Mouse (Mus musculus) forebrain, embryonic 10.5 days (tissue): Measurements from ENCODE around the gene Mocs2. TPM values are rescaled to one million over a fixed set of nuclear protein-coding genes. Genes with fewer than 3 reads are reported as not detected.
A peak's percentile ranks its signal among the peaks of the same experiment; 100 is the strongest.

Experiments
- DNase-seq: peaks from one replicate; pipeline ENCODE4 v3.0.0-alpha.2; 2017; ENCODE audit warnings: low spot score; ENCODE audit errors: extremely low spot score
- H3K27ac ChIP-seq: fragments of 300-500 bp; sonication (generic); 2 replicates; pipeline ENCODE4 v1.5.1; 2016; ENCODE audit warnings: mild to moderate bottlenecking
- H3K27me3 ChIP-seq: fragments of 300-500 bp; sonication (generic); 2 replicates; pipeline ENCODE4 v1.6.1; 2016; ENCODE audit warnings: mild to moderate bottlenecking; ENCODE audit not compliant: poor library complexity, severe bottlenecking
- H3K36me3 ChIP-seq: fragments of 300-500 bp; sonication (generic); replicated peaks from 2 replicates; pipeline ENCODE4 v1.6.1; 2016; ENCODE audit warnings: mild to moderate bottlenecking, moderate library complexity
- H3K4me1 ChIP-seq: fragments of 300-500 bp; sonication (generic); 2 replicates; pipeline ENCODE4 v1.6.1; 2016
- H3K4me3 ChIP-seq: fragments of 300-500 bp; sonication (generic); 2 replicates; pipeline ENCODE4 v1.5.1; 2016; ENCODE audit warnings: mild to moderate bottlenecking, moderate library complexity
- H3K9me3 ChIP-seq: fragments of 300-500 bp; sonication (generic); 2 replicates; pipeline ENCODE4 v1.6.1; 2016; ENCODE audit warnings: mild to moderate bottlenecking, moderate library complexity
- WGBS: fragments of 180-500 bp; shearing (Covaris S2); methylation state at CpG from one replicate; pipeline ENCODE4 v1.1.7; 2016; 5-methylcytosine and 5-hydroxymethylcytosine counted together
- polyA plus RNA-seq: library from polyadenylated mRNA; unstranded; fragments of >200 nt; fragmentation: Nextera tagmentation; extraction: Ambion mirVana; gene quantifications from 2 replicates; pipeline ENCODE4 v1.2.1, GENCODE M21; 2016

Mocs2 gene
- polyA plus RNA-seq, 1 experiment from 2014 or later: 67.7 TPM

DNA sequence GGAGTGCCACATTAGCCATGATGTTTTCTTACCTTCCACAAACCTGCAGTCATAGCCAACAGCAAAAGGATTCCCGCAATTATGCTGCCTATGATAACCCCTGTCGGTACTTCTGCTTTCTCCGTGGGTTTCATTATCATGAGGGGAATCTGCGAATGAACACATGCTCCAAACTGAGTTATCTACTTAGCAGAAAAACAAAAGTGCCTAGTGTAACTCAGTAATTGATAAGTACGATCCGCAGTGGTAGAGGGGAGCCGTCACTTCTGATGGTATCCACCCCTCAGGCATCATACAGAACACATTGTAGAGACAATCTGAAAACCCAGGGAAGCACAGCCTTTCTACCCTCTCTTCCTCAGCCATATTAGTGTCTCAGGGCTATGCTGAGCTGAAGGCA is 19.0 kb downstream of the Mocs2 start:
- H3K27ac ChIP-seq: no peak overlapping the region
- H3K27me3 ChIP-seq: no peaks in the 10 kb centered on the region
- no peak overlapping the region for H3K4me3 ChIP-seq
- no peaks in the 10 kb centered on the region for H3K36me3 ChIP-seq
- DNase-seq: no peak
- peaks cover 18% of the 10 kb centered on the region for H3K4me1 ChIP-seq
- WGBS: 91% methylated on average over 7 of the region's 7 CpGs
- H3K9me3 ChIP-seq: no peaks in the 10 kb centered on the region

DNA sequence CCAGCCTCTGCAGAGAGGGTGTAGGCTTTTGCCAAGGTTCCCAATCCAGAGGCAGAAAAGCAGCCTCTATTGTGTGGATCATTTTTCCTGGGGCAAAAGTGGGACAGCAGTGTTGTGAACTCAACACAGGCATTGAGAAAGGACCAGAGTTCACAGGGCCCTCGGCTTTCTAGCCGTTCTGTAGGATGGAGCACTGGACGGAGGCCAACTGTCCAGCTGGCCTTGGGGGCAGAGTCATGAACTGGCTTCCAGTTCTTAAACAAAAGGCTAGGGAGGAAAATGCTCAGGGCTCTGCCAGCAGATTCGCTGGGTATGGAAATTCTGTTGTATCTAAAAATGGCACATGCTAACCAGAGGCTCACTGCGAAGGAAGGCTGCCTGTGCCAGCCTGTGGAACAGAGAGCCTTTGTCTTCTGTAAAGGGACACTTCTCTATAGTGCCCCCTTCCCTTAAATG is 20.5 kb downstream of the Mocs2 start:
- Histone ChIP-seq H3K27me3 (no peaks in the 10 kb centered on the region), H3K4me1 (peaks cover 18% of the 10 kb centered on the region), H3K9me3 (no peaks in the 10 kb centered on the region), H3K27ac (peak overlapping the region; percentile 53; the same call in 1 of the 2 replicates), H3K36me3 (no peaks in the 10 kb centered on the region), H3K4me3 (no peak overlapping the region)
- 60% methylated on average over 5 of the region's 5 CpGs for WGBS
- DNase-seq: no peak

DNA sequence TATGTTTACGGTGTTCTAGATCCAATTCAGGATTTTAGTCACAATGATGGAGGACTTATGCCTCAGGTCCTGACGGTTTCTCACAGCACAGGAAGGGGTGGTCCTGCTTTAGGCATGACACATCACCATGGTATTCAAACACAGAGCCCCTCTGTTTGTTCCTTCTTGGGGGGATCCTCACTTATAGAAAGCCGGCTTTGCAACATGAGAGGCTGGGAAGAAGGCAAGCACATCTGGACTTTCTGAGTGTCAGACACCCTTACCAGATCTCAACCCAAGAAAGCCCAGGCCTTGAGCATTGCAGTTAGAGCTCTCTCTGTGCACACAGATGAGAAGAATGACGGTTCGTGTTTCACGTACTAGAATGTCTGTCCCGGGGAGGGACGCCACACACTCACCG is 21.1 kb downstream of the Mocs2 start:
- no peak overlapping the region for H3K4me3 ChIP-seq
- H3K4me1 ChIP-seq: peaks cover 18% of the 10 kb centered on the region
- WGBS: 78% methylated on average over 9 of the region's 9 CpGs
- DNase-seq: no peak
- H3K27ac ChIP-seq: 0 out of 2 replicates have a peak overlapping the region, but pooled peaks have one; percentile 40
- H3K36me3 ChIP-seq: no peaks in the 10 kb centered on the region
- H3K27me3 ChIP-seq: no peaks in the 10 kb centered on the region
- no peaks in the 10 kb centered on the region for H3K9me3 ChIP-seq

GRCm38 (mm10) chr13:114840545-114840944 is 22.5 kb downstream of the Mocs2 start:
- 86% methylated on average over 4 of the region's 4 CpGs for WGBS

DNA sequence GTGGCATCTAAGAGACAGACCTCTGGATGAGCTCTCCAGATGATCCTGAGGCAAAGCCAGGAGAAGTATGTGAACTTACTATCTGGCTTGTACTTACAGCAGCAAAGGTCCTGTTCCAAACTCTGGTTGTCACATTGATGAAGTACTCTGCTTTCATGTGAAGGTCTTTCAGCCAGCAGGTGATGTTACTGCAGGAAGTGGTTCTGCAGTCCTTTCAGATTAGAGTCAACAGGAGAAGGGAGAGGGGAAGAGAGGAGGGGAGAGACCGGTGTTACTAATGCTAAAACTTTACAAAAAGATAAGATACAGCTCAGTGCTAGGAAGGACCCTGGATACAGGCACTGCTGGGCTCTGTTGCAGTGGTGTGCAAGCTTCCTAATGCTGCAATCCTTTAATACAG is 25.3 kb downstream of the Mocs2 start:
- H3K27me3 ChIP-seq: no peaks in the 10 kb centered on the region
- H3K27ac ChIP-seq: no peak overlapping the region
- DNase-seq: no peak
- H3K36me3 ChIP-seq: no peaks in the 10 kb centered on the region
- H3K4me3 ChIP-seq: no peak overlapping the region
- no peaks in the 10 kb centered on the region for H3K9me3 ChIP-seq
- peaks cover 21% of the 10 kb centered on the region for H3K4me1 ChIP-seq
- 82% methylated on average over 1 of the region's 1 CpGs for WGBS

More at GRCm38 (mm10) chr13:114840545-114840944, 22.5 kb downstream of the Mocs2 start:
- no peak overlapping the region for H3K4me3 ChIP-seq
- H3K9me3 ChIP-seq: no peaks in the 10 kb centered on the region
- DNase-seq: no peak
- H3K4me1 ChIP-seq: peaks cover 18% of the 10 kb centered on the region
- no peaks in the 10 kb centered on the region for H3K27me3 ChIP-seq
- H3K36me3 ChIP-seq: no peaks in the 10 kb centered on the region
- no peak overlapping the region for H3K27ac ChIP-seq

DNA sequence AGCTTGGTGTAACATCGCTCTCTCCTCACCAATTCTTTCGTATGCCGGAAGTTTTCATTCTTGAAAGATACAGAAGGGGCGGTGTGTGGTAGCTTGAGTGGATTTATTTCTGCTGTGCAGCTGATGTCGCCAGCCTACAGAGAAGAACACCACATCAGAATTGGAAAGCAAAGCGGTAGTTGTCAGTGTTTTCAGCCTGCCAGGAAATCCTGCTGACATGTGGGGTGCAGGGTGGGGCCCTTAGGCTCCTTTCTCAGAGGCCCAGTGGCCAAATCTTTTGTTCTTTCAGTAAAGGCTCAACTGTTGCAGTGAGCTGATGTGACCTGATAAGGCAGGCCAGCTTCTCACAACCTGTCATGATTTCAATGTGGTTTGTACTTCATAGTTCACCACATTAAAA is 27.8 kb downstream of the Mocs2 start:
- Histone ChIP-seq H3K4me1 (peaks cover 11% of the 10 kb centered on the region), H3K4me3 (no peak overlapping the region), H3K36me3 (no peaks in the 10 kb centered on the region), H3K27ac (no peak overlapping the region), H3K9me3 (no peaks in the 10 kb centered on the region), H3K27me3 (no peaks in the 10 kb centered on the region)
- DNase-seq: no peak
- 87% methylated on average over 6 of the region's 6 CpGs for WGBS

DNA sequence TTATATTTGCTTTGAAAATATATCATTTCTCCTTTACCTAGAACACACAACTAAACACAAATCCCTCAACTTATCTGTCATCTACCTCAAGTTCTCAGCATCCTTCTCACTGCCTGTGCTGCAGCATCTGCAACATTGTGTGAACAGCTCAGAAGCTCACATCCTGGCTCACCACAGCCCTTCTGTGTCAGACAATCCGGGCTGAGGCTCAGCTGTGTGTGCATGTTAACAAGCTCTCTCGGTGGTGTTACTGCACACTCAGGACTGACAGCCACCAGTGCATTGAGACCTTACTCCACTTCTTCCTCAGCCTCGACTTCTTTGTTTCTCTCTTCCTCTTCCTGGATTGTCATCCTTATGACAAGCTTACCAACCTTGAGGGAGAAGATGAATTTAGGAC is 30.9 kb downstream of the Mocs2 start:
- no peak overlapping the region for H3K4me3 ChIP-seq
- H3K27ac ChIP-seq: no peak overlapping the region
- H3K4me1 ChIP-seq: peaks cover 5% of the 10 kb centered on the region; the same call in 1 of the 2 replicates
- no peaks in the 10 kb centered on the region for H3K9me3 ChIP-seq
- 82% methylated on average over 3 of the region's 3 CpGs for WGBS
- DNase-seq: no peak
- no peaks in the 10 kb centered on the region for H3K36me3 ChIP-seq
- H3K27me3 ChIP-seq: no peaks in the 10 kb centered on the region

GRCm38 (mm10) chr13:114852264-114853111 is 34.5 kb downstream of the Mocs2 start:
- WGBS: 86% methylated on average over 6 of the region's 6 CpGs
- H3K27ac ChIP-seq: no peak overlapping the region
- DNase-seq: no peak
- H3K9me3 ChIP-seq: no peaks in the 10 kb centered on the region
- H3K27me3 ChIP-seq: no peaks in the 10 kb centered on the region
- H3K4me3 ChIP-seq: no peak overlapping the region
- H3K36me3 ChIP-seq: no peaks in the 10 kb centered on the region
- peaks cover 13% of the 10 kb centered on the region for H3K4me1 ChIP-seq

- H3K4me3 ChIP-seq: no peak overlapping the region
- DNase-seq: no peak
- 96% methylated on average over 2 of the region's 2 CpGs for WGBS
- H3K27me3 ChIP-seq: no peaks in the 10 kb centered on the region
- H3K9me3 ChIP-seq: no peaks in the 10 kb centered on the region
- no peaks in the 10 kb centered on the region for H3K36me3 ChIP-seq
- H3K27ac ChIP-seq: no peak overlapping the region
- peaks cover 13% of the 10 kb centered on the region for H3K4me1 ChIP-seq
These were observed 35.1 kb downstream of the Mocs2 start for GRCm38 (mm10) chr13:114853152-114853551.

- H3K36me3 ChIP-seq: no peaks in the 10 kb centered on the region
- H3K4me3 ChIP-seq: no peak overlapping the region
- H3K4me1 ChIP-seq: peaks cover 13% of the 10 kb centered on the region
- 89% methylated on average over 6 of the region's 6 CpGs for WGBS
- DNase-seq: no peak
- no peaks in the 10 kb centered on the region for H3K9me3 ChIP-seq
- no peak overlapping the region for H3K27ac ChIP-seq
- no peaks in the 10 kb centered on the region for H3K27me3 ChIP-seq
These were observed 36.0 kb downstream of the Mocs2 start for GRCm38 (mm10) chr13:114854023-114854422.

DNA sequence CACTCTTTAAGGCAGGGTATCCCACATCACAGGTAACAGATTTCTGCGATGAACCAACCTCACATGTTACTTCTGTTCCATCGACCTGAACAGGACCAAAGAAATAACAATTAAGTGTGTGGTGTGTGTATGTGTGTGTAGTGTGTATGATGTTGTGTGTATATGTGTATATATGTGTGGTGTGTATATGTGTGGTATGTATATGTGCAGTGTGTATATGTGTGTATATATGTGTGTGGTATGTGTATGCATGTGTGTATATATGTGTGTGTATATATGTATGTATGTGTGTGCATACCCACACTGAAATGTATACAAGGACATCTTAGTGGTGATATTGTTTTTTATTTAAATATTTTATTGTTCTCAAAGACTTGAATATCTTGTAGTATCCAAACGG is 36.4 kb downstream of the Mocs2 start:
- 88% methylated on average over 3 of the region's 3 CpGs for WGBS
- Histone ChIP-seq H3K27me3 (no peaks in the 10 kb centered on the region), H3K4me3 (no peak overlapping the region), H3K9me3 (no peaks in the 10 kb centered on the region), H3K27ac (no peak overlapping the region), H3K36me3 (no peaks in the 10 kb centered on the region), H3K4me1 (peaks cover 13% of the 10 kb centered on the region)
- DNase-seq: no peak

GRCm38 (mm10) chr13:114855573-114856268 is 37.7 kb downstream of the Mocs2 start:
- Histone ChIP-seq H3K27me3 (no peaks in the 10 kb centered on the region), H3K4me3 (peak overlapping the region; percentile 26; the same call in 1 of the 2 replicates), H3K4me1 (peaks cover 13% of the 10 kb centered on the region), H3K9me3 (no peaks in the 10 kb centered on the region), H3K27ac (peak overlapping the region; percentile 71), H3K36me3 (no peaks in the 10 kb centered on the region)
- no peak for DNase-seq
- 31% methylated on average over 15 of the region's 15 CpGs for WGBS

DNA sequence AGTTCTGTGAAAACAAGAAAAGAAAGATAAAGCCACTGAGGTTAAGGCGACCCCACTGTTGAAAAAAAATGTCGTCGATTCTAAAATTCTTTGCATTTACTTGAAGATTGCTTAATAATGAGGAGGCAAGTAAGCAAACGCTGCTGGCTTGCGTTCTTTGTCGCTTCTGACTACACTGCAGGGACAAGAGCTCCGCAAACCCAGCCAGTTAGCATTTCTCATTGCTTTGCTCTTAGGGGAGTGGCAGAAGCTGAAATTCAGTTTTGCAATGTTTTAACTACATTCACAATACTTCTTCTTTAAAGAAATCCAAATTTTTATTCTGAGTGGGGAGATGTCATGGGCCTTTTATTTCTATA is 38.2 kb downstream of the Mocs2 start:
- no peaks in the 10 kb centered on the region for H3K27me3 ChIP-seq
- H3K4me3 ChIP-seq: peak overlapping the region; percentile 8; the same call in 1 of the 2 replicates
- no peaks in the 10 kb centered on the region for H3K9me3 ChIP-seq
- no peak overlapping the region for H3K27ac ChIP-seq
- H3K4me1 ChIP-seq: peaks cover 13% of the 10 kb centered on the region
- WGBS: 41% methylated on average over 7 of the region's 7 CpGs
- no peak for DNase-seq
- H3K36me3 ChIP-seq: no peaks in the 10 kb centered on the region
